Mouse (Mus musculus) spleen, adult 2 months (tissue): ENCODE measurements around the gene Tenm2.

ENCODE experiments used
- CTCF ChIP-seq: fragments of 200-500 bp; IDR thresholded peaks from 2 replicates; pipeline ENCODE4 v1.5.1; 2011; ENCODE audit warnings: mild to moderate bottlenecking, inconsistent platforms; ENCODE audit not compliant: insufficient read depth, insufficient read length, insufficient replicate concordance; ENCODE audit errors: extremely low read depth
- POLR2A ChIP-seq: fragments of 200-500 bp; IDR thresholded peaks from 2 replicates; pipeline ENCODE4 v1.6.1; 2011; ENCODE audit warnings: low read depth, low read length, inconsistent platforms

- TF ChIP-seq POLR2A (no peak), CTCF (no peak)
These were observed 674.8 kb downstream of the Tenm2 start for GRCm38 (mm10) chr11:36560785-36561548.
